Mouse (Mus musculus) liver, embryonic 14.5 days (tissue): ENCODE results near the gene Igflr1.

Experiments used
- CTCF ChIP-seq: IDR thresholded peaks from 2 replicates; pipeline ENCODE4 v1.5.1; 2016; ENCODE audit warnings: antibody characterized with exemption, low read depth, control low read depth
- EP300 ChIP-seq: IDR thresholded peaks from 2 replicates; pipeline ENCODE4 v1.6.1; 2016; ENCODE audit warnings: antibody characterized with exemption, low read depth

- TF ChIP-seq EP300 = no peak
- TF ChIP-seq CTCF = no peak
Measured at GRCm38 (mm10) chr7:30557901-30558514, 7.2 kb upstream of the Igflr1 start.
